Mouse (Mus musculus) cerebellum, adult 2 months (tissue): Measurements from ENCODE around the gene Ide. TPM values are rescaled to one million over a fixed set of nuclear protein-coding genes. Genes with fewer than 3 reads are reported as not detected.

Source experiments
- DNase-seq, 2 experiments: peaks; one replicate each; pipeline ENCODE4 v3.0.0; 2021
- H3K27ac ChIP-seq: fragments of 200-500 bp; 2 replicates; pipeline ENCODE4 v1.5.1; 2012; ENCODE audit warnings: low read length, control low read depth, inconsistent platforms; ENCODE audit not compliant: insufficient read depth
- H3K27me3 ChIP-seq: fragments of 200-500 bp; 2 replicates; pipeline ENCODE4 v1.6.1; 2012; ENCODE audit warnings: inconsistent platforms, mild to moderate bottlenecking, low read length, moderate library complexity; ENCODE audit not compliant: control insufficient read depth, insufficient read depth
- H3K4me1 ChIP-seq: fragments of 200-500 bp; 2 replicates; pipeline ENCODE4 v1.6.1; 2011; ENCODE audit warnings: low read length; ENCODE audit not compliant: control insufficient read depth, insufficient read depth
- H3K4me3 ChIP-seq: fragments of 200-500 bp; replicated peaks from 2 replicates; pipeline ENCODE3; 2011; ENCODE audit warnings: mild to moderate bottlenecking, low read depth, low read length, control low read depth; ENCODE audit not compliant: insufficient read depth
- CTCF ChIP-seq: fragments of 200-500 bp; IDR thresholded peaks from 2 replicates; pipeline ENCODE4 v1.5.1; 2011; ENCODE audit warnings: low read depth, mild to moderate bottlenecking, control low read depth, low read length, moderate library complexity, borderline replicate concordance; ENCODE audit not compliant: insufficient read depth
- POLR2A ChIP-seq: fragments of 200-500 bp; IDR thresholded peaks from 2 replicates; pipeline ENCODE4 v1.6.1; 2011; ENCODE audit warnings: low read length, control low read depth, borderline replicate concordance; ENCODE audit not compliant: insufficient read depth
- WGBS: fragments of 180-500 bp; shearing (Covaris S2); methylation state at CpG from one replicate; pipeline ENCODE4 v1.1.7; 2018; 5-methylcytosine and 5-hydroxymethylcytosine counted together
- polyA plus RNA-seq: library from polyadenylated mRNA; depleted of rRNA; stranded (reverse); fragments of >200 nt; gene quantifications from 2 replicates; pipeline ENCODE4 v1.2.3, GENCODE M21; 2012

Gene Ide
- polyA plus RNA-seq, 1 experiment = 33.7 TPM

DNA sequence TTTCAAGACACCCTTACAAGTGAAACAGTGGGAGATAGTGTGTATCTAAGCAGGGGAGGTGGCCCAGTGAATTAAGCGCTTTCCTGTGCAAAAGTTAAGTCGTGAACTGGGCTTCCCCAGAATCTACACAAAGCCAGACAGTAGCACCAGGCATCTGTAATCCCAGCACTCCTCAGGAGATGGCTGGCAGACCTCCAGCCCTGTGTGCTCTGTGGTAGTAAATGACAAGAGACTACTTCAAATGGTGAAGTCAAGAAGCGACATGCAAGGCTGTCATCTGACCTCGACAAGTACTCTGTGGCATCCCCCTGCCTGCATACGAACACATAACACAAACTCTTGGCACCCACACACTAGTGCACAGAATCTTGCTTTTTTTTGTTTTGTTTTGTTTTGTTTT, 10.4 kb downstream of the Ide start:
- no peak for TF ChIP-seq CTCF
- no peak for TF ChIP-seq POLR2A
- DNase-seq = peak; percentile 25 to 29
- no peaks in the 10 kb centered on the region for H3K27me3 ChIP-seq
- no peak overlapping the region for H3K4me3 ChIP-seq
- H3K27ac ChIP-seq = no peak overlapping the region
- H3K4me1 ChIP-seq = peaks cover 2% of the 10 kb centered on the region; the same call in 1 of the 2 replicates
- 37% methylated on average over 5 of the region's 5 CpGs for WGBS

DNA sequence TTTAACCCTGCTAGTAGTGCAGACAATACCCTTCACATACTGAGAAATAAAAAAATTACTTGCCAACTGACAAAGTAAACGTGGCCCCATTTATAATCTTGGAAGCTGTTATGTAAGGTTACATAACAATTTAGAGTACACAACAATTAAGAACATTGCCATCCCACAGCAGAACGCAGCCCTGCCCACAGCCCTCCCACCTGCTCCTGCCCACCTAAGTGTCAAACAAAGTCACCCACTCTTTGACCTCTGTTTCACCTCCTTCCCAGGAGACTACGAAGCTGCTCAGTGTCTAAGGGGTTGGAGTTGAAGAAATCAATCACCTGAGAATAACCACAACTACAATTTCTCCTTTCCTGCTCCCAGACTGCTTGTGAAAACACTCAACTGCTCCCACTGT, 14.1 kb downstream of the Ide start:
- no peak for DNase-seq
- H3K27ac ChIP-seq = no peak overlapping the region

GRCm38 (mm10) chr19:37320802-37321619, 16.6 kb downstream of the Ide start:
- WGBS = 61% methylated on average over 16 of the region's 16 CpGs
- Histone ChIP-seq H3K27me3 (no peaks in the 10 kb centered on the region; the same call in 1 of the 2 replicates), H3K4me1 (0 out of 2 replicates have a peak, but pooled peaks cover 2% of the 10 kb centered on the region), H3K4me3 (no peak overlapping the region), H3K27ac (no peak overlapping the region)
- peak; percentile 53 to 69 for DNase-seq
- TF ChIP-seq POLR2A (no peak), CTCF (no peak)

More for the DNA sequence above, 14.1 kb downstream of the Ide start:
- 82% methylated on average over 3 of the region's 3 CpGs for WGBS
- Histone ChIP-seq H3K27me3 (no peaks in the 10 kb centered on the region), H3K4me1 (peaks cover 4% of the 10 kb centered on the region; the same call in 1 of the 2 replicates), H3K4me3 (no peak overlapping the region)
- TF ChIP-seq POLR2A (no peak), CTCF (no peak)

DNA sequence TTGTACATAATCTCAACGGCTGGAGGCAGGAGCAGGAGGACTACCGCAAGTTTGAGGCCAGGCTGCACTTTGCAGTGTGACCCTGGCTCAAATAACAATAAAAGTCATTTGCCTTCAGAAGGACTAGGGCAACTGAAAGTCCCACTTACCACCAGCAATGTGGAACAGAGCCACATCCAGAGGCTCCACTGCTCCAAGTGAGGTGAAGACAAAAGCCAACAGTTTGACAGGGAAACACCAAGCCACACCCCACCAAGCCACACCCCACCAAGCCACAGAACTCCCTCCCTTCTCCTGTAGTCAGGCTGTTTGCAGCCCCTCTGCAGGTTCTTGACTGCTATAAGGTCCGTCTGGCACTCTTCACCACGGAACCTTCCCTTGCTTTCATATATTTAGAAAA, 20.3 kb downstream of the Ide start:
- TF ChIP-seq CTCF (no peak), POLR2A (no peak)
- H3K4me3 ChIP-seq = no peak overlapping the region
- 84% methylated on average over 4 of the region's 4 CpGs for WGBS
- peaks cover 12% of the 10 kb centered on the region for H3K4me1 ChIP-seq
- no peaks in the 10 kb centered on the region; the same call in 1 of the 2 replicates for H3K27me3 ChIP-seq
- no peak for DNase-seq
- no peak overlapping the region for H3K27ac ChIP-seq

- Histone ChIP-seq H3K27me3 (no peaks in the 10 kb centered on the region; the same call in 1 of the 2 replicates), H3K4me1 (peaks cover 10% of the 10 kb centered on the region), H3K4me3 (no peak overlapping the region), H3K27ac (no peak overlapping the region)
- 13% methylated on average over 9 of the region's 9 CpGs for WGBS
- TF ChIP-seq CTCF (no peak), POLR2A (no peak)
- peak; percentile 45 to 70 for DNase-seq
Observed at GRCm38 (mm10) chr19:37315091-37315490, 22.6 kb downstream of the Ide start.

DNA sequence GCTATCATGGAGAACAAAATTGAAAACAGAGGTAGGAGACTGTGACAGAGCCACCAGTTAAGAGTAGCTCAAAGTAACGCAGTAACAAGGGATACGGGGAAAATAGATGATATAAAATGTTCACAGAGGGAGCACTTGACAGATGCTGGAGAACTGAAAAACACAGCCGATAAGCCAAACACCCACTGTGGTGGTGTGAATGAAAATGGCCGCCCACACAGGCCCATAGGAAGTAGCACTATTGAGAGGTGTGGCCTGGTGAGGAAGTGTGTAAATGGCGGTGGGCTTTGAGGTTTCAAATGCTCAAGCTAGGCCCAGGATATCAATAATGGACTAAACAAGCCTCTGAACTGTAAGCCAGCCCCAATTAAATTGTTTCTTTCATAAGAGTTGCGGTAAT, 26.2 kb downstream of the Ide start:
- H3K27me3 ChIP-seq = no peaks in the 10 kb centered on the region; the same call in 1 of the 2 replicates
- WGBS = 88% methylated on average over 6 of the region's 6 CpGs
- H3K27ac ChIP-seq = no peak overlapping the region
- TF ChIP-seq POLR2A (no peak), CTCF (no peak)
- no peak overlapping the region for H3K4me3 ChIP-seq
- DNase-seq = no peak
- H3K4me1 ChIP-seq = peaks cover 16% of the 10 kb centered on the region

DNA sequence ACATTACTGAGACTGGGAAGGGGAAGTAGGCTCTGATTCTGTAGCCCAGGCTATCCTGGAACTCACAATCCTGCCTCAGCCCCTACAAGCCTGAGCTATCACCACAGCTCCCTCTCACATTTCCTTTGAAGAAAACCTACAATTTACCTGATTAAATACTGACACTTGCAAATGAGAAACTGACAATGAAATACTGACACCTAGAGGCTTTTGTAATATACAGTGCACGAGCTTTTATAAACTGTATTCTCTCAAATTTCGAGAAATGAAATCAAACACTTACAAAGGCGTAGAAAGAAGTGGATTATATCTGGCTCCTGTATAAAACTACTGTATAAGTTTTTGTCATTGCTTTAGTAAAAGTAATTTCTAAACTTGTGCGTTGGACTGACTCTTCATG, 27.5 kb downstream of the Ide start:
- DNase-seq = no peak
- no peak for TF ChIP-seq CTCF
- no peak for TF ChIP-seq POLR2A
- WGBS = 93% methylated on average over 4 of the region's 4 CpGs
- no peak overlapping the region for H3K4me3 ChIP-seq
- no peak overlapping the region for H3K27ac ChIP-seq
- peaks cover 10% of the 10 kb centered on the region for H3K4me1 ChIP-seq
- H3K27me3 ChIP-seq = no peaks in the 10 kb centered on the region

DNA sequence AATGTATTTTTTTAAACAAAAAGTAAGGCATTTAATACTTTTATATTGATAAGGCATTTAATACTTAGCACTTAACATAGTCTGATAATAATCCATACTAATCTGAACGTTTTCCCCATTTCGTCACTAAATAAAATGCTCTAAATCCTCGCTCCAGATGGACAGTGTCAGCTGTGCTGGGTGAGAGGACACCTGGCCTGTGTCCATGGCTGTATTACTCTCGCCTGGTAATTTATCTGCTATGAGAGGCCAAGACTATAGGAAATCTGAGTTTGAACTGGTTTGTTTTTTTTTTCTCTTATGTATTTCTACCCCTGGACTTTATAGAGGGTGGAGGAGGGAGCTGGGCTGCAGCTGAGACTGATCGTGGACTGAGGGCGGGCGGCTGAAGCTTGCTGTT, 28.7 kb downstream of the Ide start:
- Histone ChIP-seq H3K4me3 (no peak overlapping the region), H3K27me3 (no peaks in the 10 kb centered on the region), H3K27ac (no peak overlapping the region; the same call in 1 of the 2 replicates), H3K4me1 (peaks cover 6% of the 10 kb centered on the region; the same call in 1 of the 2 replicates)
- TF ChIP-seq POLR2A (no peak), CTCF (no peak)
- peak; percentile 37 to 59 for DNase-seq
- 39% methylated on average over 7 of the region's 7 CpGs for WGBS
